Mouse (Mus musculus): ENCODE data around the gene Dnajc3. TPM values are rescaled to one million over a fixed set of nuclear protein-coding genes. Genes with fewer than 3 reads are reported as not detected.
A peak's percentile ranks its signal among the peaks of the same experiment; 100 is the strongest.

Gene Dnajc3
- polyA plus RNA-seq (2014; fragmentation: Nextera tagmentation; extraction: Ambion mirVana), result 53.7 and 54.7 TPM in 2 replicates

GRCm38 (mm10) chr14:118937533-118938492 is at the start of gene Dnajc3:
Gene Dnajc3, plus strand, starts transcription at chr14:118937976.
- Histone ChIP-seq H3K4me1 (replicated peaks; ENCODE audit: control insufficient read depth, insufficient read depth, low read length) (peaks cover 23% of the 10 kb centered on the region), H3K27me3 (replicated peaks; ENCODE audit: control insufficient read depth, insufficient read depth, low read length) (no peaks in the 10 kb centered on the region), H3K9me3 (ENCODE audit: control insufficient read depth, low read length) (no peaks in the 10 kb centered on the region), H3K9ac (ENCODE audit: low read depth, low read length) (peak within 1 kb of the TSS; percentile 85), H3K4me2 (peak within 1 kb of the TSS; percentile 74), H3K4me3 (ENCODE audit: low read depth, low read length) (peak within 1 kb of the TSS; percentile 83), H3K36me3 (ENCODE audit: control insufficient read depth, insufficient read depth, low read length) (no peaks in the 10 kb centered on the region), H3K27ac (ENCODE audit: low read depth, low read length) (peak within 1 kb of the TSS; percentile 81)
- under 1% methylated on average over 123 of the region's 124 CpGs for WGBS
- peak; percentile 99 for DNase-seq (ENCODE audit: low spot score)
- ATAC-seq (replicated peaks; ENCODE audit: low FRiP score), result peak; percentile 99

GRCm38 (mm10) chr14:118890101-118890500 is 47.7 kb upstream of the Dnajc3 start:
- Histone ChIP-seq H3K27me3 (replicated peaks; ENCODE audit: control insufficient read depth, insufficient read depth, low read length) (no peaks in the 10 kb centered on the region), H3K4me1 (replicated peaks; ENCODE audit: control insufficient read depth, insufficient read depth, low read length) (no peaks in the 10 kb centered on the region), H3K4me3 (ENCODE audit: low read depth, low read length) (no peak overlapping the region), H3K9ac (ENCODE audit: low read depth, low read length) (no peak overlapping the region), H3K27ac (ENCODE audit: low read depth, low read length) (no peak overlapping the region), H3K4me2 (no peak overlapping the region), H3K36me3 (ENCODE audit: control insufficient read depth, insufficient read depth, low read length) (no peaks in the 10 kb centered on the region), H3K9me3 (ENCODE audit: control insufficient read depth, low read length) (no peaks in the 10 kb centered on the region)
- ATAC-seq (replicated peaks; ENCODE audit: low FRiP score) (no peak), DNase-seq (ENCODE audit: low spot score) (no peak)
- WGBS, result 75% methylated on average over 4 of the region's 4 CpGs

- DNase-seq (ENCODE audit: low spot score) (no peak), ATAC-seq (replicated peaks; ENCODE audit: low FRiP score) (no peak)
- 84% methylated on average over 7 of the region's 7 CpGs for WGBS
- H3K36me3 ChIP-seq (ENCODE audit: control insufficient read depth, insufficient read depth, low read length), result no peaks in the 10 kb centered on the region
- no peaks in the 10 kb centered on the region for H3K27me3 ChIP-seq (replicated peaks; ENCODE audit: control insufficient read depth, insufficient read depth, low read length)
- H3K27ac ChIP-seq (ENCODE audit: low read depth, low read length), result no peak overlapping the region
- H3K4me2 ChIP-seq, result no peak overlapping the region
- no peaks in the 10 kb centered on the region for H3K4me1 ChIP-seq (replicated peaks; ENCODE audit: control insufficient read depth, insufficient read depth, low read length)
- H3K9ac ChIP-seq (ENCODE audit: low read depth, low read length), result no peak overlapping the region
- no peak overlapping the region for H3K4me3 ChIP-seq (ENCODE audit: low read depth, low read length)
- no peaks in the 10 kb centered on the region for H3K9me3 ChIP-seq (ENCODE audit: control insufficient read depth, low read length)
Observed at GRCm38 (mm10) chr14:118895228-118895627, 42.5 kb upstream of the Dnajc3 start.

GRCm38 (mm10) chr14:118895655-118896054 is 42.1 kb upstream of the Dnajc3 start:
- no peak overlapping the region for H3K27ac ChIP-seq (ENCODE audit: low read depth, low read length)
- H3K4me2 ChIP-seq, result no peak overlapping the region
- H3K4me3 ChIP-seq (ENCODE audit: low read depth, low read length), result no peak overlapping the region
- no peaks in the 10 kb centered on the region for H3K9me3 ChIP-seq (ENCODE audit: control insufficient read depth, low read length)
- DNase-seq (ENCODE audit: low spot score) (no peak), ATAC-seq (replicated peaks; ENCODE audit: low FRiP score) (no peak)
- no peaks in the 10 kb centered on the region for H3K27me3 ChIP-seq (replicated peaks; ENCODE audit: control insufficient read depth, insufficient read depth, low read length)
- H3K36me3 ChIP-seq (ENCODE audit: control insufficient read depth, insufficient read depth, low read length), result no peaks in the 10 kb centered on the region
- no peaks in the 10 kb centered on the region for H3K4me1 ChIP-seq (replicated peaks; ENCODE audit: control insufficient read depth, insufficient read depth, low read length)
- H3K9ac ChIP-seq (ENCODE audit: low read depth, low read length), result no peak overlapping the region
- 88% methylated on average over 10 of the region's 10 CpGs for WGBS

- ATAC-seq (replicated peaks; ENCODE audit: low FRiP score), result no peak
- Histone ChIP-seq H3K36me3 (ENCODE audit: control insufficient read depth, insufficient read depth, low read length) (0 out of 2 replicates have a peak, but pooled peaks cover 2% of the 10 kb centered on the region), H3K9me3 (ENCODE audit: control insufficient read depth, low read length) (no peaks in the 10 kb centered on the region)
Observed at GRCm38 (mm10) chr14:118899940-118900339, 37.8 kb upstream of the Dnajc3 start.

GRCm38 (mm10) chr14:118900911-118901310 is 36.9 kb upstream of the Dnajc3 start:
- WGBS, result 95% methylated on average over 1 of the region's 1 CpGs
- H3K4me1 ChIP-seq (replicated peaks; ENCODE audit: control insufficient read depth, insufficient read depth, low read length), result no peaks in the 10 kb centered on the region
- H3K9me3 ChIP-seq (ENCODE audit: control insufficient read depth, low read length), result no peaks in the 10 kb centered on the region
- no peak overlapping the region for H3K27ac ChIP-seq (ENCODE audit: low read depth, low read length)
- H3K4me2 ChIP-seq, result no peak overlapping the region
- H3K9ac ChIP-seq (ENCODE audit: low read depth, low read length), result no peak overlapping the region
- no peak for DNase-seq (ENCODE audit: low spot score)
- H3K27me3 ChIP-seq (replicated peaks; ENCODE audit: control insufficient read depth, insufficient read depth, low read length), result no peaks in the 10 kb centered on the region
- 0 out of 2 replicates have a peak, but pooled peaks cover 2% of the 10 kb centered on the region for H3K36me3 ChIP-seq (ENCODE audit: control insufficient read depth, insufficient read depth, low read length)
- H3K4me3 ChIP-seq (ENCODE audit: low read depth, low read length), result no peak overlapping the region
- no peak for ATAC-seq (replicated peaks; ENCODE audit: low FRiP score)

More at GRCm38 (mm10) chr14:118899940-118900339, 37.8 kb upstream of the Dnajc3 start:
- Histone ChIP-seq H3K4me3 (ENCODE audit: low read depth, low read length) (no peak overlapping the region), H3K4me2 (no peak overlapping the region), H3K9ac (ENCODE audit: low read depth, low read length) (no peak overlapping the region), H3K27me3 (replicated peaks; ENCODE audit: control insufficient read depth, insufficient read depth, low read length) (no peaks in the 10 kb centered on the region), H3K27ac (ENCODE audit: low read depth, low read length) (no peak overlapping the region), H3K4me1 (replicated peaks; ENCODE audit: control insufficient read depth, insufficient read depth, low read length) (no peaks in the 10 kb centered on the region)
- DNase-seq (ENCODE audit: low spot score), result no peak
- 76% methylated on average over 11 of the region's 11 CpGs for WGBS

GRCm38 (mm10) chr14:118903397-118903796 is 34.4 kb upstream of the Dnajc3 start:
- Histone ChIP-seq H3K9me3 (ENCODE audit: control insufficient read depth, low read length) (no peaks in the 10 kb centered on the region), H3K27me3 (replicated peaks; ENCODE audit: control insufficient read depth, insufficient read depth, low read length) (no peaks in the 10 kb centered on the region), H3K4me2 (no peak overlapping the region), H3K4me3 (ENCODE audit: low read depth, low read length) (no peak overlapping the region), H3K4me1 (replicated peaks; ENCODE audit: control insufficient read depth, insufficient read depth, low read length) (no peaks in the 10 kb centered on the region), H3K9ac (ENCODE audit: low read depth, low read length) (no peak overlapping the region), H3K36me3 (ENCODE audit: control insufficient read depth, insufficient read depth, low read length) (peaks cover 2% of the 10 kb centered on the region; the same call in 1 of the 2 replicates), H3K27ac (ENCODE audit: low read depth, low read length) (no peak overlapping the region)
- ATAC-seq (replicated peaks; ENCODE audit: low FRiP score), result no peak
- WGBS, result 73% methylated on average over 3 of the region's 3 CpGs
- no peak for DNase-seq (ENCODE audit: low spot score)

GRCm38 (mm10) chr14:118903867-118904562 is 33.8 kb upstream of the Dnajc3 start:
- Histone ChIP-seq H3K9ac (ENCODE audit: low read depth, low read length) (no peak overlapping the region), H3K9me3 (ENCODE audit: control insufficient read depth, low read length) (no peaks in the 10 kb centered on the region), H3K4me2 (no peak overlapping the region), H3K36me3 (ENCODE audit: control insufficient read depth, insufficient read depth, low read length) (peaks cover 2% of the 10 kb centered on the region; the same call in 1 of the 2 replicates), H3K27ac (ENCODE audit: low read depth, low read length) (no peak overlapping the region), H3K4me1 (replicated peaks; ENCODE audit: control insufficient read depth, insufficient read depth, low read length) (no peaks in the 10 kb centered on the region), H3K27me3 (replicated peaks; ENCODE audit: control insufficient read depth, insufficient read depth, low read length) (no peaks in the 10 kb centered on the region), H3K4me3 (ENCODE audit: low read depth, low read length) (no peak overlapping the region)
- 74% methylated on average over 6 of the region's 6 CpGs for WGBS
- DNase-seq (ENCODE audit: low spot score) (no peak), ATAC-seq (replicated peaks; ENCODE audit: low FRiP score) (no peak)

Data from liver, embryonic 11.5 days (tissue).